Mouse (Mus musculus) ZHBTc4 (cell line): ENCODE results near the gene Pigc.

ENCODE experiments used
- DNase-seq: peaks from one replicate; pipeline ENCODE4 v3.0.0-alpha.2; 2011; ENCODE audit warnings: low read depth, low spot score

Pigc gene

DNA sequence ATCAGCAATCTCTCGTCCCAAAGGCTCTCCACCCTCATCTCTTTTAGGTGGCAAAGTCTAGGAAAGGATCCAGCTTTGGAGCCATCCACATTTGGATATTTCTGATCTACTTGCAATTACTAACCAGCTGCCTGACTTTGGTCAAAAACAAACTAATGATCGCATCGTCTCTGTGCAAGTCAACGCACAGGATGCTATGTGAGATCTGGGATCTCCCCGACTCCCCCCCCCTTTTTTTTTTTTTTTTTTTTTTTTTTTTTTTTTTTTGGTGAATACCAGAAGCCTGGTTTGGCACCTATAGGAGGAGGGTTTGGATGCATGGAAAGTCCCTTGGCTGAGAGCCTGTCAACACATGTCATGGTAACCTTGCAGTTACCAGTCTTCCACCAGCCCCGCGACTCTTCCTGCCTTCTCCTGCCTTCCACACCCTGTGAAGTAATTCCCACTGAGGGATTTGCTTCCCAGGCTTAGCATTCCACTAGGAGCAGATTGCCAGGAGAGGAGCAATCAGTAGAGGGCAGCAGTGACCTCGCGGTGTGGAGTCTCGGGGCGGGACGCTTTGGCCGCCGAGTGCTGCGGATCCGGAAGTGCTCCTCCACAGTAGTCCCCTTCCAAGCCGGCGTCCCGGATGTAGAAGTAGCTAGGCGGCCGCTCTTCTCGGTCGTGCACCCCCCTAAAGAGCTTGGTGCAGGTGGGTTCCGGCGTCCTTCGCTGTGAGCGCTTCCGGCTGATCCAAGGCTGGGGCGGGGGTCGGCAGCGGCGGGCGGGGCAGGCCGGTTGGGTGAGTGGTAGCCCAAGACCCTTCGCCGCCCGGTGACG, at the start of gene Pigc:
Pigc (plus strand) TSS at position 598 of the 819 bp plus-strand sequence.
- peak; percentile 98 for DNase-seq

DNA sequence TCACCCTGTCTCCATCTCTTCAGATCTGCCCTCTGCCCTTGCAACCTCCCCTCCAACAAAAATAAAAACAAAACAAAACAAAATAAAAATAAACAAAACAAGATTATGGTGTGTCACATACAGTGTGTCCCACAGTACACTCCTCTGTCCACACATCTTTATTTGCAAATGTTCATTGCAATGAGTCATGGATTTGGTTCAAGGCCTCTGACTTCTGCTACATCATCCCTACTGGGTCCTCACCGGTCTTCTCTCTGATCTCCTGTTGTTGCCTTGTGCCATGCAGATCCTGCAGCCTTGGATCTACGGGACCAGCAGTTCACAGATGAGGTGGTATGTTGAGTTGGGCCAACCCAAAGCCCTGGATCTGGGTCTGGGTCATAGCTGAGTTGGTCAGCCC, 49.4 kb upstream of the Pigc start:
- no peak for DNase-seq

DNA sequence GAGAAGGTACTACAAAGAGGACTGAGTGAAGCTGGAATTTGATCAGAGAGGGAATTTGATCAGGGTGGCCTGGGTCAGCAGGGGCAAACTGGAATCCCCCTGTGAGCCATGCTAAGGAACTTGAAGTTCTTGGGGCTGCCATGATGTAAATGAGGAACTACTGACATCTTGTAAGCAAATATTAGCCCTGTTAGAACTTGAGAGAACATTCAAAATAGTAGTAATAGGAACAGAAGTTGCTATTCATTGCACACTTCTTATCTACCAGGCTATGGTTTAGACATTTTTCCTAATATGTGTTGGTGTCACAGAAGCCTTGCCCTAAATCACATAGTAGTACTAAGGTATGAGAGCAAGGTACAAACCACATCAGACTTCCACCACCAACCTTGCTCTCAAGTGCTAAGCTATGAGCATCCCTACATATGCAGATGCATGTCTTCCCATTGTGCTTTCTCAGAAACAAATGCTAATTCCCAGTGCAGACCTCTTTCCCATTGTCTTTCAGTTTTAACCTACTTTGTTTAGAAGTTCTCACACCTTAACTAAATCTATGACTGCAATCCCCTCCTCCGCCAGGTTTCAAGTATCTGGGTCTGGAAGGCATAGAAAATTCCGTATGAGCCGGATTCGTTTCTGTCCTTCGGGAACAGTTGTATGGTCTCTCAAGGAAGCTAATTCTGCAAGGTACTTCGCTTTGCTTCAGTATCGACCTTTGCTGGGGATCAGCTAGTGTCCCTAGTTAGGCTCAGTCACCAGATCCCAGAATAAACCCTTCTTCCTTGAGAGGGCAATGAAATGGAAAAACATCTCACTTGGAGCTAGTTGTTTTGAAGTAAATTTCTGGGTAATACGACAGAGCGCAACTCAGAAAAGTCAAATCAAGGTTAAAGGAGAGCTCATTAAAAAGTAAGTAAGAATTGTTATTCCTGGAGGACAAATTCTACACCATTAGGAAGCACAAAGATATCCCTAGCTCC, 48.2 kb upstream of the Pigc start:
- DNase-seq: peak; percentile 49

DNA sequence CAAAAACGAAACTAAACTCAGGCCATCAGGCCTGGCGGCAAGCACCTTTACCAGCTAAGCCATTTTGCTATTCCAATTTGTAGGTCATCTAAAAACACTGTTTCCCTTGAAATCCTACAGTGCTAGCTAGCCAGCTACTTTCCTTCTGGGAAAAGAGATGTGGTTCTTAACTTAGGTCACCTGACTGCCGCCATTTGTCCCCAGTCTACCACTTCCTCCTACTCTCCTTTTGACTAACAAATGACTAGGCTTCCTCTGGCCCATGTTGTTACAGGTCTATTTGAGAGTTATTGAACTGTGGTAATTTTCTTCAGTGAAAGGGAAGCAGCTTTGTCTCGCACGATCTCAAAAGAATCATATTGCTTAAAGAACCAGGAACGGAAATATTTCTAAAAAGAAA, 47.1 kb upstream of the Pigc start:
- DNase-seq: no peak

DNA sequence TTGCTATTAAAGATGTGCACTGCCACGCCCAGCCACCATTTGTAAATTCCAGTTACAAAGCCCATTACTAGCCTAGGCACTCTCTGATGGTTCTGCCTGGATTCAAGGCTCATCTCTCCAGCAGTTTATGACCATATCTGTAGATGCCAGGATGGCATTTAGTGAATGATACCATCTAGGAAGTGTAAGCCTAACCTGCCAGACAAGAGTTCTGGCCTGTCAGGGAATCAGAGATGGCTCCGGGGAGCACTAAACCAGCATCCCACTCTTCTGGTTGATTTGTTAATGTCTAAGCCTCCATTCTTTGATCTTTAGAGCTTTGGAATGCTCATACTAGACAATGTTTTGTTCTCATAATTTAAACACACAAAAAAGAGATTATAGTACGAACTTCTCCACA, 44.7 kb upstream of the Pigc start:
- DNase-seq: no peak

DNA sequence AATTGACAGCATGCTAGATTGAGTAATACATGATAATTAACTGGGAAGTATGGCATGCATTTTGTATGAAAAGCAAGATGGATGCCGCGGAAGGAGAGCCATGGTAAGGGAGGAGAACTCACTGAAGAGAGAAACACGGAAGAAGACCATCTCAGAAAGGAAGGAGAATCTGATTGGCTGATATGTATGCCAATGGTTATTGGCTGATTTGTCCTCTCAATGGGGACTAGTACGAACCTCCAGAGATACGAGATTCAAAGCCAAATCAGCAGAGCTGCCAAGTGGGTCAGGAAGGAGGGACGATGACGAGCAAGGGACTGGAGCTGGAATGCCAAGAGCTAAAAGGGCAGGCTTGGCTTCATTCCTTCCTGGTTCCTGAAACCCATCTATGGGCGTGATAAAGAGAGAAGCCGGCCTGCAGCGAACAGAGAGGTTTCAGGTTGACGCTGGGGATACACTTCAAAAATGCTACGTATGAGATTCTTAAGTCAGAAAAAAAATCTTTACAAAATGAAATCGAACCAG, 43.6 kb upstream of the Pigc start:
- no peak for DNase-seq

DNA sequence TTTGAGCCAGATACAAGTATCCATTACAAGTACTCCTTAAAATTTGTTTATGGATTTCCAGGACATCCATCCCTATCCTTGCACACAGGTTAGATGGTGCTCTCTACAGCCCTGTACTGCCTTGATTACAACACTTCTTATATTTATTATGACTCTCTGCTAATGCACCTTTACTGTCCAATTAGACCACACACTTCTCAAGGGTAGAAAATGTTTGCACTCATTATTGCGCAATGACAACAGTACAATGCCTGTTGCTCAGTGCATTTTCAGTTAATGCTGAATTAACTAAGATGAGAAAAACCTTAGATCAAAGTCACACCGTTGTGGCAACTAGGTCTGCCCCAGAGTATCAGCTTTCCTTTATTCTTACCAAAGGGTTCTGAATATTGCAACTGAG, 41.0 kb upstream of the Pigc start:
- DNase-seq: no peak

DNA sequence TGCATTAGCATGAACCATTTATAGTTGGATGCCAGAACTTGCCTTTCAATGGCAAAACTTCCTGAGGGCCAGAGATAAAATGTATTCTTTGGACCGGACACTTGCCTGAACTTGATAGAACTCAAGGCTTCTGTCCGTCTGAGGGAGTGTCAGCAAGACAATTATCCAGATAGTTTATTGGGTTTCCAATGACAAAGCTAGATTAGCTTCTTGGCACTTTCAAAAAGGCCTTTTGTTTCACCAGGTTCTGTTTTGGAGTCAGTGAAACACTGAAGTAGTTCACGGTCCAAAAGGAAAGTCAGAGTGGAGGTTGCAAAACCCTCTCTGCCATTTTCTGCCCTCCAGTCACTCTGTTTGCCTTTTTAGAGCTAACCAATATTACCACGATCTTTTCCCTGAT, 37.7 kb upstream of the Pigc start:
- no peak for DNase-seq

DNA sequence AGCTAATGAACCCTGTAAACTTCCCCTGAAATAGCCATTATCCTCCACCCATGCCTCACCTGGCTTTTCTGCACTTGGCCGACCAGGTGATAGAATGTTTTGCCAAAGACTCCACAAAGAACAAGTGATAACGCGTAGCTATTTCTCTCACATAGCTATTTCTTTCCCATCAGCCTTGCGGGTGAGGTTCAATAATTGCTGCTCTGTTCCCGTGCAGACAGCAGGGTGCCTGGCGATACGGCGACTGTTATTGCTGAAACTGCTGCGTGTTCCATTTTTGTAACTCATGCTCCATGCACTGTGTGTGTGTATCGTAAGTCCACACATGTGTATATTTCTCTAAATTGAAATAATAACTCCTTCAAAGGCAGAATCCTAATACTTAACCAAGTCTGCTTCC, 37.2 kb upstream of the Pigc start:
- DNase-seq: no peak

DNA sequence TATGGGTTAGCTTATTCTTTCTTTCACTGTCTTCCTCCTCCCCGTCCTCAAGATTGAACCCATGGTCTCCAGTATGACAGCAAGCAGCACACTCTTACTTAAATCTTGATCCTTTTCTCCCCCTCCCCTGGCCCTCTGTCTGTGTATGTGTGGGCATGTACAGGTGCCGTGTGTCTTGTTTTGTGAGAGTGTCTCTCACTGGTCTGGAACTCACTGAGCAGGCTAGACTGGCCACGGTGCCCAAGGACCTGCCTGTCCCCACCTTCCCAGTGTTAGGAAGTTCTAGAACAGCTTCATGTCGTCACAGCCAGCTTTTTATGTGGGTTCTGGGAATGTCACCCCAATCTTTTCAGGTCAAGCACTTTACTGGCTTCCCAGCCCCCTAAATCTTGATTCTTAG, 36.7 kb upstream of the Pigc start:
- no peak for DNase-seq

DNA sequence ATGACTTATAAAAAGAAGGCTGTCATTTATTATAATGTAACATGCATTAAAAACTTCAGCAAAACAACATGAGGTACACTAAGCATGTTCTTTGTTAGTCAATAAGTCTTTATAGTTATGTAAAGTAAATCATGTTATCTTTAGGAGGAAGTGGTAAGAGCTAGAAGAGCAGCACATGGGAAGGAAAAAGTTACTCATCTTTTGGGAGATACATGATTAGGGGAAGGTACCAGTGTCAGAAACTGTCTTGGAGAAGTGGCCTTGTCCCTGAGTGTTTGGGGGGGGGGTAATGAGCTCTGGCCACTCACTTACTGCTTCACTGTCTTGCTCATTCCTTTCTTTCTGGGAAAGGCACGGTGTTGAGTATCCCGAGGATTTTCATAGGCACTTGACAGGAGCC, 26.9 kb upstream of the Pigc start:
- DNase-seq: no peak

DNA sequence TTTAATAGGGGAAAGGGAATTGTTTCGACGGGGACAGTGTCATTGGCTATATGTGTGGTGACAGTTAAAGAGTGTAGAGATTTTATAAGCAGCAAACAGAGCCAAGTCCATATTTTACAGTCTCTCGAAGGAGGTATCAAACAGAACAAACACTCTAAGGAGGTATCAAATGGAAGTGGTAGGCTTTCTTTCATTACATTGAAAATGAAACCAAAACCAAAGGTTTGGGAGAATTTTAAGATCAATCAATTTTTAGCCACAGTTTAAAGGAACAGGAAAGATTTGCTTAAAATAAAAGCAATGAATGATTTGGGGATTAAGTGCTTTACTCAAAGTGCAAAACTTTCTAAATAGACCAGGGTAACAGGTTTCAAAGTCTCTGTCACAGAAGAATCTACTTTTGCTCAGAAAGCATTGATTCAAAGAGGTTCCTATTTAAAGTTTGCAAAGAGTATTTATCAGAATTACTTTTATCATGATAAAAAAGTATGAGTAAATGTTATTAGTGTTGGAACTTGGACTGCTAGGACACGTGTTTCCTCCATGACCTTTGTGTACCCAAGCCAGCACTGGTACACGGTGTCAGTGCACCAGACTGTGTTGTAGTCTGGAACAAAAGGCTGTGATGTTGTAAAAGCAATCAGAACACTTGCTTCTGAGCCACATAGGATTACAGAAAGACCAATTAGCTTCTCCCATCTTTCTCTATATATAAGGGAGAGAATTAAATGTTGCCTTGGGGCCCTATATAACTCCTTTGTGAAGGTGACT, 17.8 kb upstream of the Pigc start:
- DNase-seq: no peak

DNA sequence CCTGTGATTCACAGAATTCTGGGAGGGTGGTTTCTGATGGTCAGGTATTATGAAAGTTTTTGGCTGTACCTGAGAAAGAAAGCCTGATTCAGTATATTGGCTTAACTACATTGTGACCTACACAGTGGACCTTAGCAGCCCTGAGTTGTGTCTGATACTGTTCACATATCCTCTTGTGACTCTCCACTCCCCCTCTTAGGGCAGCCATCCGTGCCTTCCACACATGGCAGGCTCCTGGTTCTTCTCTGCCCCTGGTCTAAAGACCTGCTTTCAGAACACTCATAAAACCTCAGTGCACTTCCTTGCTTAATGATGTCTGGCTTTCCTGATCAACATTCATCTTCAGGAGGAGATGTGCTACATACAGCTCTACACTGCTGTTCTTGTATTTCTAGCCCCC, 16.4 kb upstream of the Pigc start:
- no peak for DNase-seq

DNA sequence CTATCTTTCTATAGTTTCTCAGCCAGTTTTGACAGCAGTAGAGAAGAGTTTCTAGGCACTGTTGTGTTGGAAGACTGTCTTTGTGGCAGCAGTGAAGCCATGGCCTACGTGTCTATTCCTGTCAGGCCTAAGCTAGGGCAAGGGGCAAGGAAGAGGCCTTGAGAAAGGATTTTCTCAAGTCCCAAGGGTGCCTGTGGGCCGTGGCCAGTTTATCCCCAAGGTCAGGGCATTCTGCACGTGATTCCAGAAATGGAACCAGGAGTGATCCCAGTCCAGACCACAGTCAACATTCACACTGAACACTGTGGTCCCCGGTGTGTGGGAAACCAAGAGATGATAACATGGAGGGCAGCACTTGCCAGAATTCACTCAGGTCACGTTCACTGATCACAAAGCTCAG, 13.1 kb upstream of the Pigc start:
- DNase-seq: no peak

DNA sequence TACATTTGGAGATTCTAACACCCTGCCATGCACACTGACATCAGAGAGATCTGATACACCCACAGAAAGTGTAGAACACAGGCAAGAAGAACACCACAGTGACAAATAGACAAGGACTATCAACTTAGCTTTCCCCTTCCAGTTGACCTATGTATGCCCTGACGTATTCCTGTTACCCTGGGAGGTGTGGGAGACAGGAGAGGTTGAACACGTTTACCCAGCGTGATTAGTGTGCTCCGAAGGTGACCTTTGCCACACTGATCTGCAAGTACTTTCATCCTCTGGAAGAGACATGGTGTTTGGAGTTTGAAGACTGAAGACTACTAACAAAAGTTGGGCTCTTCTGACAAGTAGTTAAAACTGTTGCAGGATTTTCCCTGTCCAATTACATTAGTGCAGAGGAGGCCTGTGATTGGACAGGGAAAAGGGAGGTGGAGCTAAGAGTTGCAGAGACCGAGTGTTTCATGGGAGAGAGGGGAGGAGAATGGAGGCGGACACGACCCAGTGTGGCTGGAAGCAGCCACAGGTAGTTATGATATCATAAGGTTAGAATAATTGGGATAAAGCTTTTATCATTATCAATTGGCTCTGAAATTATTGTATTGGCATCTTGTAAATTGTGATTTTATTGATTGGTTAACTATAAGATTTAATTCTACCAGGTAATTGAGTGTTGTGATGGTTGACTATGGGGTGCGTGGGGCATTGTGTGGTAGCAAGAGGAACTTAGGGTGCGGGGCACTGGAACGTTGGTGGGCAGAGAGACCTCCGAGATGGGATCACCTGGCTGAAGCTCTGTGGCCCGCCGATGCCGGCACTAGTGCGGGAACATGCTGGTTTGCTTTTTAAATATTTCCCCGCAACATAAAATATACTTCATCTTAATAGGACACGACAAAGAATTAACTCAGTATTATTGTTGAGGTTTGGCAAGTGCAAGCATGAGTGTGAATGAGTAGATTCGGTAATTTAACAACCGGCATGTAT, 10.7 kb upstream of the Pigc start:
- DNase-seq: no peak

DNA sequence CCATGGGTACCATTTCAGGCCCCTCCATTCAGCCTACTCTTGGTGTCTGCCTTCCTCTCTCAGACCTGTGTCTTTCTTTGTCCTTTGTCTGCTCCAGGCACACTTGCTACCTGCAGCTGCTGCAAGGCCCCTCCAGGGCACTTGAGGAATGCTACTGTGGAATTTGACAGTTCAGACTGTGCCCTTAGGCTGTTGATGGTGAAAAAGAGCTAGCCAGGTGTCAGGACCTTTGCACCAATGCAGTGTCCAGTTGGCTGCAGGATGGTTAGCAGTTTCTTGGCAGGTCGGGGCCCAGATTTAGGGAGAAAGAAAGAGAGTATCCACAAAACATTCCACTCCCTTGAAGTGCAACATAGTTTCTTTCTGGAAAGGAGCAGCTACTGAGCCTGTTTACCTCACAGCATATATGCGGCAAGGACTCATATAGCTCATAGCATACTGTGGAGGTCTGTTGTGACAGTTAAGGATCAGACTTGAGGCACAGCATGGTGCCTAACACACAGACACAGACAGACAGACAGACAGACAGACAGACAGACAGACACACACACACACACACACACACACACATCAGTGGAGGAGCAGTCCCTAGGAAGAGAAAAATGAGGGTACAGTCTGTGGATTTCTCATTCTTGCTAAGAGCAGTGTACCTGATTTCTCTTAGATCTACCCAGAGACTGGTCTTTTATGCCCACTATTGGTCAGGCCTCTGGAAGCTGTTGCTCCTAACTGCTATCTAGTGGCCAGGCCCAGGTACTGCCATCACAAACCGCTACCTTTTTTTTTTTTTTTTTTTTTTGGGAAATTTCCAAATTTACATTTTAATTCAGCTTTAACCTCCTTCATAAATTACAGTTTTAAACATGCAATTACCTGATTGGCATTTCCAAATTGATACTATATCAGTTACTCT, 6.3 kb upstream of the Pigc start:
- DNase-seq: peak; percentile 64

DNA sequence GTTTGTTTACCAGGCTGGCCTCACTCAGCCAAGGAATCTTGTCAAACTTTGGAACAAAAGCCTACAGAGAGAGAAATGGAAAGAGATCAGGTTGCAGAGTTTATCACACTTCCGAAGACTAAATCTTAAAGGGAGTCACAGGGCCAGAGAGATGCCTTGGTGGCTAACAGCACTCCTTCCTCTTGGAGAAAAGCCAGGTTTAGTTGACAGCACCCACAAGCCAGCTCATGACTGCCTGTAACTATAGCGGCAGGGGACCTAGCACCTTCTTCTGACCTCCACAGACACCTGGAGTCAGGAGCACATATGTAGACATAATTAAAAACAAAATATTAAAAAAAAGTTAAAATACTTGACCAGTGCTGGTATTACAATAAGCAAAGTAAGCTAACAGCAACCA, 1.1 kb upstream of the Pigc start:
- DNase-seq: no peak

DNA sequence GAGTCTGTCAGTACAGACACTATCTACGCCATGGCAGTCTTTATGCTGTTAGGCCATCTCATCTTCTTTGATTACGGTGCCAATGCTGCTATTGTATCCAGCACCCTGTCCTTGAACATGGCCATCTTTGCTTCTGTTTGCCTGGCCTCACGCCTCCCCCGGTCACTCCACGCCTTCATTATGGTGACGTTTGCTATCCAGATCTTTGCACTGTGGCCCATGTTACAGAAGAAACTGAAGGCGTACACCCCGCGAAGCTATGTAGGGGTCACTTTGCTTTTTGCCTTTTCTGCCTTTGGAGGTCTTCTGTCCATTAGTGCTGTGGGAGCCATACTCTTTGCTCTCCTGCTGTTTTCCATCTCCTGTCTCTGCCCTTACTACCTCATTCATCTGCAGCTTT, 1.9 kb downstream of the Pigc start:
- DNase-seq: no peak

DNA sequence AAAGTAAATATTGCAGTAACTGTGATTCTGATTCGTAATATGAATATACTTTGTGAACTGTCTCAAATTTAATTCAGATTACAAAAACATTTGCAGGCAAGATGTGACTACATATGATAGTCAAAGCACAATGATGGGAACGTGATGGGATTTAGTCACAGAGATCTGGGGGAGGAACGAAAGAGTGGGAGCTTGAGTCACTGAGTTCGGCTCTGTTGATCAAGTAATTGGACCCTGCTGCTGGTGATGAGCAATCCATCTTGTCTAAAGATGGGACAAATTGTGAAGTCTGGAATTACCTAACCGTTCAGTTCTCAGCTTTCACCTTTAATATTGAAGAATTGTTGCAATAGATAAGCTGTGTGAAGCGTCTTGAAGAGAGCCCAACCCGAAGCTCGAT, 3.2 kb downstream of the Pigc start:
- DNase-seq: no peak
